Mouse (Mus musculus) lung, adult 2 months (tissue): ENCODE results near the gene Epb41.
A peak's percentile ranks its signal among the peaks of the same experiment; 100 is the strongest.

Experiments used
- CTCF ChIP-seq: fragments of 200-500 bp; IDR thresholded peaks from 2 replicates; pipeline ENCODE4 v1.5.1; 2011; ENCODE audit warnings: mild to moderate bottlenecking, low read length, control low read depth; ENCODE audit not compliant: insufficient read depth
- POLR2A ChIP-seq: fragments of 200-500 bp; IDR thresholded peaks from 2 replicates; pipeline ENCODE4 v1.6.1; 2011; ENCODE audit warnings: low read depth, mild to moderate bottlenecking, control low read depth, low read length, borderline replicate concordance; ENCODE audit errors: extremely low read depth

DNA sequence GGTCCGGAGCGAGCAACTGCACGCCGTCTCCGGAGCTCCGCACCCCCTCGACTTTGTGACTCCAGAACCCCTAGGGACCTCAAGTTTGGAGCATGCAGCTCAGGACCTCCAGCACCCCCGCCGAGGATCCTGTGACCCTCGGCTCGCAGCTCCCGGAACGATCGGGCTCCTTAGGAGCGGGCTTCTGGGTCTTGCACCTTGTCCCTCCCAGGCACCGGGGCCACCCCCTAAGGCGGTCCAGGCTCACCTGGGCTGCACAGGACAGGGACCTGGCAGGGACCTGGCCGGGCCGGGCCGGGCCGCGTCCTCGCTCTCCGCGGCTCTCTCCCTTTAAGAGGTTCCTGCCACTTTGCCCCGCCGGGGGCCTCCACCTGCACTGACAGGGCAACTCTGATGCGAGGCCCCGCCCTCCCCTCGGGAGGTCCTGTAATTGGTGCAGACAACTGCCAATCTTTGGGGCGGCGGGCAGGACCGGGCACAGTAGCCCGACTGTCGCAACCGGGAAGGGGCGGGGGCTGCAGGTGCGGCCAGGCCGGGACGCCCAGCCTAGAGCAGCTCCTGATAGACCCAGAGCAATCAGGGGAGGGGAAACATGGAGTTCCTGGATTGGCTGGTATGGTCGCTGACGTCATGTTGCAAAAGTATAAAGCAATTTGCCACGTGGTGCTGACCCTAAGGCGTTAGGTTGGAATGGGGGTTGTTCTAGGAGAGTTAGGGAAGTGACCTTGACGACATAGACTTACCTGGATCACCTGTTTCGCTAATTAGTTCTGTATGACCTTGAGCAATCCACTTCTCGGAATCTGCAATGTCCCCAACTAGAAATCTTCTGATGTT, at the start of gene Epb41:
- peak; percentile 54; the same call in 1 of the 2 replicates for TF ChIP-seq POLR2A
- TF ChIP-seq CTCF, result no peak
